Mouse (Mus musculus): ENCODE data around the gene Emp1.

DNA sequence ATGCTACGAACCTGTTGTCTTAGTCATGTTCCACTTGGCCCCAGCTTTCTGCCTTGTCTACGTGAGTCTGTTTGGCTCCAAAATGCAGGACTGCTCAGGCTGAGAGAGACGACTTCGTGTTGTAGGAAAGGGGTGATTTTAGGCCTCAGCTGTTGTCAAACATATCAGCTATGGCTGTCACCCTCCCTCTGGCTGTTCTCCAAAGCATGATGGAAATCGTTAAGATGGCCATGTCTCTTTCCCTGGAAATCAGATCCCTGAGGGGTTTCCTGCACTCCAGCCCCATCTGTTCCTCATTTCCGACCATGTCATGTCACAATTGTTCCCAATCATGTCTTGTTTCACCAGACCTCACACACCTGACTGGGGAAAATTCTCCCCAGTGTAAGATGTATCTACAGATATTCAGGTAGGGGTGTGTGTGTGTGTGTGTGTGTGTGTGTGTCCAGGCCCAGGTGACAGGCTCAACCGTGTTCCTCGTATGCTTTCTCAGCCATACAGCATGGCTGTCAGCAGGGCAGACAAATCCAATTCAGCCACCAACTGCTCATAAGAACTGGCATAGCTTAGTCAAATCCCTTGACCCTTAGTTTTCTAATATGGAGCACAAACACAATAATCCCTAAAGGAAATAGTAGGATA lies 67.0 kb downstream of the Emp1 start:
- TF ChIP-seq EP300 (IDR thresholded peaks at IDR 0.05; ENCODE audit: low read depth) (no peak), CTCF (IDR thresholded peaks at IDR 0.05; ENCODE audit: low read depth) (no peak)

Data from liver, embryonic 14.5 days (tissue).